Comparison of ENCODE assay signal across 17 mouse cellular contexts in genomic region chr19:3819080-3819479, GRCm38 (mm10).
"Had no signal": no experiment of that assay in that cellular context is flagged by ENCODE, and none has a peak within 500 bp of the region (broad histone marks: within the 10 kb centered on the region; RNA-seq: fewer than 3 reads in every experiment).

No protein-coding gene starts in this region.

- H3K9ac ChIP-seq: neural tube, embryonic 12.5 days; neural tube, embryonic 13.5 days; neural tube, embryonic 15.5 days; stomach, embryonic 15.5 days had no signal

- H3K4me3 ChIP-seq: neural tube, embryonic 12.5 days; neural tube, embryonic 13.5 days; neural tube, embryonic 15.5 days; stomach, embryonic 15.5 days had no signal

- H3K4me1 ChIP-seq: neural tube, embryonic 12.5 days; neural tube, embryonic 13.5 days; neural tube, embryonic 15.5 days; stomach, embryonic 15.5 days had no signal

- H3K4me2 ChIP-seq: neural tube, embryonic 12.5 days; neural tube, embryonic 13.5 days; neural tube, embryonic 15.5 days; stomach, embryonic 15.5 days had no signal

- H3K27ac ChIP-seq: neural tube, embryonic 12.5 days; neural tube, embryonic 13.5 days; neural tube, embryonic 15.5 days; stomach, embryonic 15.5 days; stomach, postnatal 0 days had no signal

- DNase-seq: retina, postnatal 1 day; right cerebral cortex, adult 18-20 months; right cerebral cortex, postnatal 14 days; right cerebral cortex, postnatal 25 days; right cerebral cortex, postnatal 4 days; spleen, adult 18-20 months; thymus, adult 18-20 months; thymus, adult 2 months; thymus, postnatal 14 days; thymus, postnatal 25 days; thymus, postnatal 36 days; thymus, postnatal 4 days had no signal

- H3K27me3 ChIP-seq: neural tube, embryonic 12.5 days; neural tube, embryonic 13.5 days; neural tube, embryonic 15.5 days; stomach, embryonic 15.5 days had no signal

- H3K9me3 ChIP-seq: neural tube, embryonic 12.5 days; neural tube, embryonic 13.5 days; neural tube, embryonic 15.5 days; stomach, embryonic 15.5 days had no signal
